Mouse (Mus musculus) heart, adult 2 months (tissue): ENCODE measurements around the gene Ptar1. TPM values are rescaled to one million over a fixed set of nuclear protein-coding genes. Genes with fewer than 3 reads are reported as not detected.
A peak's percentile ranks its signal among the peaks of the same experiment; 100 is the strongest.

Source experiments
- DNase-seq, 2 experiments: peaks; one replicate each; pipeline ENCODE4 v3.0.0; 2021
- H3K27ac ChIP-seq: fragments of 200-600 bp; 2 replicates; pipeline ENCODE4 v1.8.1; 2022
- H3K27me3 ChIP-seq: fragments of 200-500 bp; 2 replicates; pipeline ENCODE4 v1.6.1; 2012; ENCODE audit warnings: mild to moderate bottlenecking, low read length, inconsistent platforms, mixed read lengths; ENCODE audit not compliant: control insufficient read depth, insufficient read depth
- H3K36me3 ChIP-seq: fragments of 200-500 bp; 2 replicates; pipeline ENCODE4 v1.6.1; 2012; ENCODE audit warnings: low read length, inconsistent platforms; ENCODE audit not compliant: control insufficient read depth, insufficient read depth
- H3K4me1 ChIP-seq: fragments of 200-500 bp; 2 replicates; pipeline ENCODE4 v1.6.1; 2011; ENCODE audit warnings: low read length; ENCODE audit not compliant: control insufficient read depth, insufficient read depth
- H3K4me3 ChIP-seq: fragments of 200-600 bp; 2 replicates; pipeline ENCODE4 v1.8.1; 2022
- H3K79me2 ChIP-seq: fragments of 200-500 bp; replicated peaks from 2 replicates; pipeline ENCODE4 v1.6.1; 2012; ENCODE audit warnings: mild to moderate bottlenecking, inconsistent platforms, low read length, moderate library complexity, mixed read lengths; ENCODE audit not compliant: control insufficient read depth, insufficient read depth
- H3K9ac ChIP-seq: fragments of 200-500 bp; 2 replicates; pipeline ENCODE4 v1.6.1; 2012; ENCODE audit warnings: low read depth, mild to moderate bottlenecking, control low read depth, inconsistent platforms, low read length, mixed read lengths
- CTCF ChIP-seq: fragments of 200-600 bp; IDR thresholded peaks from 2 replicates; pipeline ENCODE4 v1.8.1; 2022; ENCODE audit warnings: antibody characterized with exemption, mild to moderate bottlenecking, moderate library complexity
- EP300 ChIP-seq: fragments of 200-500 bp; IDR thresholded peaks from 2 replicates; pipeline ENCODE4 v1.6.1; 2011; ENCODE audit warnings: low read depth, low read length, control low read depth; ENCODE audit not compliant: insufficient read depth
- POLR2A ChIP-seq: fragments of 200-500 bp; IDR thresholded peaks from 2 replicates; pipeline ENCODE4 v1.6.1; 2011; ENCODE audit warnings: mild to moderate bottlenecking, low read depth, low read length, control low read depth; ENCODE audit not compliant: insufficient read depth
- WGBS: fragments of 180-500 bp; shearing (Covaris S2); methylation state at CpG from one replicate; pipeline ENCODE4 v1.1.7; 2018; 5-methylcytosine and 5-hydroxymethylcytosine counted together
- intact Hi-C: fragments of 180-260 bp; cut with DNase I; formaldehyde crosslinking; loops from one replicate; pipeline ENCODE4 v1.15.1; 2025
- polyA plus RNA-seq: library from polyadenylated mRNA; depleted of rRNA; stranded (reverse); fragments of >200 nt; gene quantifications from 2 replicates; pipeline ENCODE4 v1.2.3, GENCODE M21; 2012
- total RNA-seq, 2 experiments: library from RNA; stranded (reverse); gene quantifications; 2 replicates each; pipeline ENCODE4 v1.2.3; 2021

Gene Ptar1
- total and polyA plus RNA-seq, 3 experiments, result 3.5 to 23.4 (median 22.0) TPM

DNA sequence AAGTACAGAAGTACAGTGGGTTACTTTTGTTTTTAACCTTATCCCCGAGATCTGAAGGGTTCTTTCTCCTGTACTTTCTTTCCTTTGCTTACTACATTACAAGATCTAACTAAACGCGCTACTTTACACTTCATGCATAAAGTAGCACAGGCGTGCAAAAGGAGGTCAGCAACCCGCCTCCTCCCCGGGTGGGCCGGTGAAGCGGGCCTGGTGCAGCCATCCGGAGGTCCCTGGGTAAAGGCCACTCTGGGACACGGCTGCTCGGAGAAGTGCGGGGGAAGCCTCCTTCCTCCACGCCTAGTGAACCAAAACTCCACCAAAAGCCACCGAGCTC, 300 bp upstream of the Ptar1 start:
- TF ChIP-seq POLR2A, result peak; percentile 93; the same call in 1 of the 2 replicates
- no peak for TF ChIP-seq CTCF
- TF ChIP-seq EP300, result 0 out of 2 replicates have a peak, but pooled peaks have one; percentile 36
- peaks cover 6% of the 10 kb centered on the region for H3K36me3 ChIP-seq
- peak overlapping the region; percentile 96 for H3K4me3 ChIP-seq
- intact Hi-C loops, result loop anchor here (1.0 to 10.0 kb wide), 3 partner anchors 72 to 595 kb away; partner anchors contain the start of gene Fxn
- peak overlapping the region; percentile 97 for H3K9ac ChIP-seq
- H3K4me1 ChIP-seq, result peaks cover 4% of the 10 kb centered on the region
- peak overlapping the region; percentile 98 for H3K27ac ChIP-seq
- H3K27me3 ChIP-seq, result no peaks in the 10 kb centered on the region
- WGBS, result 1% methylated on average over 14 of the region's 14 CpGs
- peaks cover 2% of the 10 kb centered on the region; the same call in 1 of the 2 replicates for H3K79me2 ChIP-seq
- DNase-seq, result no peak

GRCm38 (mm10) chr19:23688421-23688946, 1.3 kb downstream of the Ptar1 start:
- Histone ChIP-seq H3K36me3 (peaks cover 6% of the 10 kb centered on the region), H3K79me2 (peaks cover 2% of the 10 kb centered on the region; the same call in 1 of the 2 replicates), H3K9ac (no peak overlapping the region), H3K4me3 (peak overlapping the region; percentile 96; the same call in 1 of the 2 replicates), H3K27ac (no peak overlapping the region), H3K27me3 (no peaks in the 10 kb centered on the region), H3K4me1 (peaks cover 4% of the 10 kb centered on the region)
- WGBS, result 43% methylated on average over 4 of the region's 4 CpGs
- TF ChIP-seq CTCF (no peak), EP300 (no peak), POLR2A (no peak)
- no peak for DNase-seq
- intact Hi-C loops, result loop anchor here (5.0 to 10.0 kb wide), 2 partner anchors 486 to 594 kb away; partner anchors contain the start of gene Fxn

GRCm38 (mm10) chr19:23694344-23694743, 7.1 kb downstream of the Ptar1 start:
- no peak overlapping the region for H3K27ac ChIP-seq
- H3K27me3 ChIP-seq, result no peaks in the 10 kb centered on the region
- DNase-seq, result peak; percentile 51 to 69
- 53% methylated on average over 4 of the region's 4 CpGs for WGBS
- no peak overlapping the region for H3K4me3 ChIP-seq
- H3K4me1 ChIP-seq, result peaks cover 9% of the 10 kb centered on the region
- no peak overlapping the region for H3K9ac ChIP-seq
- TF ChIP-seq POLR2A (no peak), CTCF (no peak), EP300 (no peak)
- peaks cover 2% of the 10 kb centered on the region; the same call in 1 of the 2 replicates for H3K79me2 ChIP-seq
- intact Hi-C loops, result no loop called here
- H3K36me3 ChIP-seq, result peaks cover 20% of the 10 kb centered on the region

DNA sequence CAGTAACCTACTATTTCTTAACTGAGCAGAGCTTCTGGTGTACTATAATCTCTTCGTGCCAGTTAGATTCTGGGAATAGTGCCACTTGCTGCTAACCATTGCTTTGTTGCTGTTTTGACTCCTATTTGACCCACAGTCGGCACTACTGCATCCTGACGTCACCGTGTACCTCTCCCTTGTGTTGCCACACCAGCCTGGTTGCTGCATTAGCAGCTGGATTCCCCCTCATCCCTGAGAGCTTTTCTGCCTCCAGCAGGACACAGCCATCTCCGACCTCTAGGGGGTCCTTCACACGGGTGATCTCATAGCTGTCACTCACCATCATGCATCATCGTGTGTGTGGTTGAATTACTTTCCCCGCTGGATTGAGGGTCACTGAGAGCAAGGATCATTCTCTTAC, 10.6 kb downstream of the Ptar1 start:
- Histone ChIP-seq H3K27ac (no peak overlapping the region), H3K27me3 (no peaks in the 10 kb centered on the region), H3K4me1 (peaks cover 8% of the 10 kb centered on the region), H3K36me3 (peaks cover 20% of the 10 kb centered on the region), H3K4me3 (no peak overlapping the region), H3K79me2 (0 out of 2 replicates have a peak, but pooled peaks cover 1% of the 10 kb centered on the region), H3K9ac (no peak overlapping the region)
- peak; percentile 24 to 30 for DNase-seq
- no peak for TF ChIP-seq POLR2A
- TF ChIP-seq CTCF, result peak; percentile 23
- no peak for TF ChIP-seq EP300
- 55% methylated on average over 8 of the region's 8 CpGs for WGBS
- intact Hi-C loops, result no loop called here

DNA sequence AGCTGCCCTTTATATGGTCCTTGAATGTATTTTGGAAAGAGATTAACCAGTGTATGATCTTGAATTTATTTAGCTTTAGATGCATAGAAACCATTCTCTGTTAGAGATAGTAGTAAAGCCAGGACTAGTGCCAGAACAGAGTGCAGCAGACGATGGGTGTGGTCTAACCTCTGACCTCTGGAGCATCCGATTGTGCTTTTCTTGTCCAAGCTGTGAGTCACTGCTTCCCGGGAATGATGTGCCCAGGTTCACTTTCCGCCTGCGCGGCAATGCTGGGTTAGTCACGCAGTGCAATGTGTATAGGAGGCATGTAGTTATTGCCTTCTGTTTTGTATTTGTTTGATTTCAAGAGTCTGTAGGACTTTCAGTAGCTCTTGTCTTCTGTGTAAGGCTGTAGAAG, 11.1 kb downstream of the Ptar1 start:
- 42% methylated on average over 7 of the region's 7 CpGs for WGBS
- Histone ChIP-seq H3K9ac (no peak overlapping the region), H3K36me3 (peaks cover 20% of the 10 kb centered on the region), H3K79me2 (0 out of 2 replicates have a peak, but pooled peaks cover 1% of the 10 kb centered on the region), H3K27me3 (no peaks in the 10 kb centered on the region), H3K4me3 (no peak overlapping the region), H3K4me1 (peaks cover 8% of the 10 kb centered on the region), H3K27ac (no peak overlapping the region)
- peak in 1 of 2 experiments; percentile 39 for DNase-seq
- intact Hi-C loops, result no loop called here
- TF ChIP-seq POLR2A, result no peak
- TF ChIP-seq EP300, result no peak
- TF ChIP-seq CTCF, result no peak

DNA sequence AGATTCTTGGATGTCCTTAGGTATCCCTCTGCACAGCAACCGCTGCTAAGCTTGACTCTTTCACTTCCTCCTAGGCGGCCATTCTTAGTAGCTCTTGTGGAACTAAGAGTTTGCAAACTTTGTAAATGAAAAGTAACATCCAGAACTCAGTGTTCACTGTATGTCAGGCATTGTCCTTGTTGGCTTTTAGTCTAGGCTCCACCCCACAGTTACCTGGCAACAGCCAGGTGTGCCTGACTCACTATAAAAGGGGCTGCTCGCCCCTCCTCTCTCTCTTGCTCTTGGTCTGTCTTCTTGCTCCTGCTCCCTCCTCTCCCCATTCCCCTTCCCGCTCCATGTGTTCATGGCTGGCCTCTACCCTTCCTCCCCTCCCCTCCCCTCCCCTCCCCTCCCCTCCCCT, 11.9 kb downstream of the Ptar1 start:
- intact Hi-C loops, result no loop called here
- no peak overlapping the region for H3K4me3 ChIP-seq
- H3K4me1 ChIP-seq, result peaks cover 8% of the 10 kb centered on the region
- no peak for TF ChIP-seq POLR2A
- TF ChIP-seq EP300, result no peak
- TF ChIP-seq CTCF, result no peak
- no peak overlapping the region for H3K27ac ChIP-seq
- no peak for DNase-seq
- no peak overlapping the region for H3K9ac ChIP-seq
- H3K27me3 ChIP-seq, result no peaks in the 10 kb centered on the region
- WGBS, result over 99% methylated on average over 4 of the region's 4 CpGs
- H3K36me3 ChIP-seq, result peaks cover 18% of the 10 kb centered on the region
- 0 out of 2 replicates have a peak, but pooled peaks cover 1% of the 10 kb centered on the region for H3K79me2 ChIP-seq
